11 mouse cellular contexts compared by ENCODE assay signal in genomic region chr19:7299052-7299451, GRCm38 (mm10). TPM values are rescaled to one million over a fixed set of nuclear protein-coding genes. Genes with fewer than 3 reads are reported as not detected.
DNase-seq lines count a peak whose midpoint lies in the region; ATAC-seq and TF ChIP-seq lines count a peak whose summit lies in the region.
"Had no signal": no experiment of that assay in that cellular context is flagged by ENCODE, and none has a peak within 500 bp of the region (broad histone marks: within the 10 kb centered on the region; RNA-seq: fewer than 3 reads in every experiment).

No protein-coding gene starts in this region.

- no peak overlapping the region for H3K4me3 ChIP-seq in heart, embryonic 15.5 days
- no peak overlapping the region for H3K4me3 ChIP-seq in MEL (ENCODE audit: control insufficient read depth in 1 of 2, insufficient read depth in 1 of 2, low read depth in 2 of 2, low read length in 2 of 2)

- no peak for TF ChIP-seq CTCF in MEL (IDR thresholded peaks at IDR 0.05 in 2 of 3, conservative IDR thresholded peaks at IDR 0.05 in 1 of 3; ENCODE audit: control insufficient read depth in 1 of 3, insufficient read depth in 1 of 3, low read depth in 2 of 3, low read length in 3 of 3, poor library complexity in 1 of 3, severe bottlenecking in 1 of 3)

- peaks cover 45% of the 10 kb centered on the region for H3K4me1 ChIP-seq in heart, embryonic 15.5 days (replicated peaks)
- H3K4me1 ChIP-seq in MEL (ENCODE audit: control insufficient read depth in 1 of 2, insufficient read depth in 2 of 2, low read length in 2 of 2): peaks cover 11 to 29% of the 10 kb centered on the region in 2 experiments

- TF ChIP-seq EP300 in MEL (IDR thresholded peaks at IDR 0.05; ENCODE audit: low read depth in 1 of 2, low read length in 2 of 2): no peak

- no peak overlapping the region for H3K4me2 ChIP-seq in heart, embryonic 15.5 days

- H3K36me3 ChIP-seq in heart, embryonic 15.5 days: no peaks in the 10 kb centered on the region
- peaks cover 3 to 36% of the 10 kb centered on the region in 2 experiments; a peak in 3 of 4 replicates for H3K36me3 ChIP-seq in MEL (ENCODE audit: control insufficient read depth in 1 of 2, insufficient read depth in 2 of 2, low read length in 2 of 2)

- H3K9me3 ChIP-seq in heart, embryonic 15.5 days (replicated peaks): no peaks in the 10 kb centered on the region
- H3K9me3 ChIP-seq in MEL (replicated peaks; ENCODE audit: insufficient read depth, low read length): no peaks in the 10 kb centered on the region

- 0 out of 2 replicates have a peak overlapping the region, but pooled peaks have one; percentile 33 for H3K27ac ChIP-seq in heart, embryonic 15.5 days
- no peak overlapping the region for H3K27ac ChIP-seq in MEL (ENCODE audit: control insufficient read depth, low read depth, low read length)

- H3K9ac ChIP-seq in heart, embryonic 15.5 days: no peak overlapping the region; the same call in 1 of the 2 replicates
- no peak overlapping the region for H3K9ac ChIP-seq in MEL (ENCODE audit: control insufficient read depth, low read depth, low read length, poor library complexity, severe bottlenecking)

- intact Hi-C loops in heart, postnatal 14 days (cut with DNase I): no loop called here

- H3K27me3 ChIP-seq in heart, embryonic 15.5 days: no peaks in the 10 kb centered on the region
- H3K27me3 ChIP-seq in MEL (ENCODE audit: control insufficient read depth in 1 of 2, insufficient read depth in 2 of 2, low read length in 2 of 2): no peaks in the 10 kb centered on the region
- H3K27me3 ChIP-seq: CH12.LX had no signal

- no peak for TF ChIP-seq POLR2A in MEL (IDR thresholded peaks at IDR 0.05; ENCODE audit: control insufficient read depth in 1 of 2, insufficient read depth in 1 of 2, low read depth in 1 of 2, low read length in 2 of 2, poor library complexity in 1 of 2)

- peaks cover 25% of the 10 kb centered on the region for H3K79me2 ChIP-seq in MEL (ENCODE audit: control insufficient read depth, insufficient read depth, low read length, poor library complexity)

- ATAC-seq in heart, embryonic 15.5 days (replicated peaks; ENCODE audit: insufficient number of reproducible peaks, insufficient read depth, low FRiP score, low read depth): 0 out of 2 replicates have a peak, but pooled peaks have one; percentile 41
- ATAC-seq in frontal cortex, adult (ENCODE audit: low TSS enrichment): peak; percentile 84
- ATAC-seq in megakaryocyte progenitor cell, adult 5-6 weeks (replicated peaks; ENCODE audit: poor library complexity): peak; percentile 67

- no peak for TF ChIP-seq RAD21 in MEL (IDR thresholded peaks at IDR 0.05; ENCODE audit: low read depth, low read length)

- DNase-seq in heart, postnatal 14 days: no peak
- peak; percentile 36 for DNase-seq in MEL (ENCODE audit: low read depth, low spot score)
- no peak for DNase-seq in gastrocnemius, adult 8-10 months (ENCODE audit: low spot score in 2 of 2)
- DNase-seq in adrenal gland, postnatal 10 days: no peak
- DNase-seq in kidney, postnatal 4 days: no peak
- DNase-seq: adrenal gland, adult 8-10 months; thymus, postnatal 25 days had no signal

TF ChIP-seq in MEL, 35 proteins besides CTCF, POLR2A, EP300 and RAD21:
- TF ChIP-seq NELFE (IDR thresholded peaks at IDR 0.05; ENCODE audit: low read depth, low read length): no peak
- TF ChIP-seq SIN3A (IDR thresholded peaks at IDR 0.05; ENCODE audit: low read length): no peak
- no peak for TF ChIP-seq ELF1 (IDR thresholded peaks at IDR 0.05; ENCODE audit: low read depth, low read length)
- TF ChIP-seq TBP (IDR thresholded peaks at IDR 0.05; ENCODE audit: low read depth, low read length): no peak
- no peak for TF ChIP-seq ETS1 (IDR thresholded peaks at IDR 0.05; ENCODE audit: low read depth, low read length)
TF ChIP-seq in MEL: peak in this region for 0.

RNA-seq across cellular contexts. Expression of gene Rcor2, which starts 31.9 kb away (rescaled TPM):
- 13.1 and 16.9 TPM in 2 replicates for polyA plus RNA-seq in heart, embryonic 15.5 days (2015; fragmentation: Nextera tagmentation; extraction: Ambion mirVana)
- 10 to 100 TPM; 10.7 to 12.7 TPM for total RNA-seq in heart, postnatal 14 days (2021)
- total RNA-seq in MEL (2012; rRNA removed): 31.4 and 33.7 TPM in 2 replicates
- 10 to 100 TPM in 1 of 2 experiments, not detected in 1; 60.2 TPM for polyA plus RNA-seq in MEL (2012; ENCODE audit: insufficient read depth in 1 of 2, insufficient read length in 2 of 2, low read depth in 1 of 2, low replicate concordance in 2 of 2, missing spikeins in 1 of 2)
- 0.99 and 1.2 TPM in 2 replicates for total RNA-seq in megakaryocyte progenitor cell, adult 5-6 weeks (2015)
- total RNA-seq in megakaryocyte progenitor cell, adult 5-6 weeks (2017): 1.2 and 2.7 TPM in 2 replicates
- total RNA-seq in gastrocnemius, adult 8-10 months (2022): 1 to 10 TPM; 1.8 to 4.2 (median 2.1) TPM
- total RNA-seq in adrenal gland, postnatal 10 days (2021): 1 to 10 TPM; 4.5 to 7.6 TPM

RNA-seq across cellular contexts. Expression of gene Mark2, which starts 42.6 kb away (rescaled TPM):
- polyA plus RNA-seq in heart, embryonic 15.5 days (2015; fragmentation: Nextera tagmentation; extraction: Ambion mirVana): 26.4 and 38.1 TPM in 2 replicates
- 10 to 100 TPM; 51.9 to 55.4 TPM for total RNA-seq in heart, postnatal 14 days (2021)
- total RNA-seq in MEL (2012; rRNA removed): 34.6 and 36.1 TPM in 2 replicates
- polyA plus RNA-seq in MEL (2012; ENCODE audit: insufficient read depth in 1 of 2, insufficient read length in 2 of 2, low read depth in 1 of 2, low replicate concordance in 2 of 2, missing spikeins in 1 of 2): 10 to 100 TPM in 1 of 2 experiments, not detected in 1; 72.4 TPM
- total RNA-seq in megakaryocyte progenitor cell, adult 5-6 weeks (2015): 63.8 and 70.0 TPM in 2 replicates
- total RNA-seq in megakaryocyte progenitor cell, adult 5-6 weeks (2017): 23.3 and 24.8 TPM in 2 replicates
- 10 to 100 TPM; 31.8 to 40.1 (median 35.2) TPM for total RNA-seq in gastrocnemius, adult 8-10 months (2022)
- total RNA-seq in adrenal gland, postnatal 10 days (2021): 10 to 100 TPM; 61.8 to 73.3 TPM

RNA-seq across cellular contexts. Expression of gene Naa40, which starts 58.1 kb away (rescaled TPM):
- 48.2 and 56.2 TPM in 2 replicates for polyA plus RNA-seq in heart, embryonic 15.5 days (2015; fragmentation: Nextera tagmentation; extraction: Ambion mirVana)
- total RNA-seq in heart, postnatal 14 days (2021): 10 to 100 TPM; 19.9 to 20.3 TPM
- total RNA-seq in MEL (2012; rRNA removed): 45.5 and 46.8 TPM in 2 replicates
- polyA plus RNA-seq in MEL (2012; ENCODE audit: insufficient read depth in 1 of 2, insufficient read length in 2 of 2, low read depth in 1 of 2, low replicate concordance in 2 of 2, missing spikeins in 1 of 2): 10 to 100 TPM in 1 of 2 experiments, not detected in 1; 75.7 TPM
- total RNA-seq in megakaryocyte progenitor cell, adult 5-6 weeks (2015): 49.8 and 57.5 TPM in 2 replicates
- 47.1 and 51.8 TPM in 2 replicates for total RNA-seq in megakaryocyte progenitor cell, adult 5-6 weeks (2017)
- total RNA-seq in gastrocnemius, adult 8-10 months (2022): 10 to 100 TPM in 3 of 4 experiments, 1 to 10 TPM in 1; 9.2 to 12.4 (median 11.2) TPM
- 10 to 100 TPM; 27.2 to 38.8 TPM for total RNA-seq in adrenal gland, postnatal 10 days (2021)
